Mouse (Mus musculus): ENCODE measurements around the gene Gm17535.
"Not testable (repeated sequence)": the region's sequence is repeated elsewhere in the genome, so short reads cannot be mapped to it uniquely, and the experiment has no call there.

- not testable (repeated sequence) for TF ChIP-seq POLR2A (IDR thresholded peaks at IDR 0.05; ENCODE audit: insufficient read depth, low read length); CTCF (IDR thresholded peaks at IDR 0.05; ENCODE audit: low read depth, low read length)
Observed at GRCm38 (mm10) chr9:3024912-3025467, 9.4 kb upstream of the Gm17535 start, which contains the start of gene Gm10717.
